Mouse (Mus musculus) intestine, postnatal 0 days (tissue): ENCODE measurements around the gene Fam172a. TPM values are rescaled to one million over a fixed set of nuclear protein-coding genes. Genes with fewer than 3 reads are reported as not detected.

Experiments used
- ATAC-seq: fragments of 200-750 bp; cut with Nextera tagmentation; 2 replicates; pipeline ENCODE4 v1.8.0; 2017; ENCODE audit warnings: mild to moderate bottlenecking, moderate TSS enrichment, moderate library complexity
- H3K27ac ChIP-seq: fragments of 300-500 bp; sonication (generic); 2 replicates; pipeline ENCODE4 v1.5.1; 2014; ENCODE audit warnings: mild to moderate bottlenecking, low read depth, low read length, moderate library complexity
- H3K27me3 ChIP-seq: fragments of 300-500 bp; sonication (generic); replicated peaks from 2 replicates; pipeline ENCODE4 v1.6.1; 2014; ENCODE audit warnings: low read length, mixed read lengths; ENCODE audit not compliant: control insufficient read depth, insufficient read depth
- H3K36me3 ChIP-seq: fragments of 300-500 bp; sonication (generic); 2 replicates; pipeline ENCODE4 v1.6.1; 2014; ENCODE audit warnings: mild to moderate bottlenecking, moderate library complexity; ENCODE audit not compliant: control insufficient read depth, insufficient read depth
- H3K4me1 ChIP-seq: fragments of 300-500 bp; sonication (generic); replicated peaks from 2 replicates; pipeline ENCODE4 v1.6.1; 2014; ENCODE audit warnings: antibody characterized with exemption, low read length, mixed read lengths; ENCODE audit not compliant: control insufficient read depth, insufficient read depth
- H3K4me2 ChIP-seq: fragments of 300-500 bp; sonication (generic); replicated peaks from 2 replicates; pipeline ENCODE4 v1.6.1; 2014; ENCODE audit warnings: low read depth, mild to moderate bottlenecking, moderate library complexity
- H3K4me3 ChIP-seq: fragments of 300-500 bp; sonication (generic); 2 replicates; pipeline ENCODE4 v1.5.1; 2014; ENCODE audit warnings: low read depth, low read length
- H3K9ac ChIP-seq: fragments of 300-500 bp; sonication (generic); 2 replicates; pipeline ENCODE4 v1.6.1; 2014; ENCODE audit warnings: mild to moderate bottlenecking, low read depth, low read length
- H3K9me3 ChIP-seq: fragments of 300-500 bp; sonication (generic); 2 replicates; pipeline ENCODE4 v1.6.1; 2016; ENCODE audit warnings: mixed run types; ENCODE audit not compliant: control insufficient read depth
- CTCF ChIP-seq: sonication (generic); IDR thresholded peaks from 2 replicates; pipeline ENCODE4 v1.5.1; 2016; ENCODE audit warnings: low read depth, mild to moderate bottlenecking, control low read depth, antibody characterized with exemption, moderate library complexity
- whole genome bisulfite sequencing: fragments of 180-500 bp; shearing (Covaris S2); extraction: QIAGEN DNeasy Blood & Tissue Kit; methylation state at CpG from one replicate; pipeline ENCODE4 v1.1.7; 2014; 5-methylcytosine and 5-hydroxymethylcytosine counted together
- polyA plus RNA-seq: library from polyadenylated mRNA; unstranded; fragments of >200 nt; fragmentation: Nextera tagmentation; extraction: Ambion mirVana; gene quantifications from 2 replicates; pipeline ENCODE4 v1.2.1, GENCODE M21; 2015

The Fam172a gene
- polyA plus RNA-seq, 1 experiment from 2014 or later, result 18.1 TPM

- Histone ChIP-seq H3K9ac (no peak overlapping the region), H3K9me3 (no peaks in the 10 kb centered on the region), H3K4me3 (no peak overlapping the region), H3K27ac (no peak overlapping the region), H3K27me3 (no peaks in the 10 kb centered on the region), H3K36me3 (no peaks in the 10 kb centered on the region), H3K4me1 (no peaks in the 10 kb centered on the region), H3K4me2 (no peak overlapping the region)
- TF ChIP-seq CTCF, result no peak
- WGBS, result 71% methylated on average over 5 of the region's 5 CpGs
- ATAC-seq, result no peak
These were observed 289.5 kb downstream of the Fam172a start for GRCm38 (mm10) chr13:77991189-77991886.

GRCm38 (mm10) chr13:78004649-78005048, 302.8 kb downstream of the Fam172a start:
- Histone ChIP-seq H3K27me3 (no peaks in the 10 kb centered on the region), H3K36me3 (no peaks in the 10 kb centered on the region), H3K9ac (no peak overlapping the region), H3K9me3 (no peaks in the 10 kb centered on the region), H3K4me2 (no peak overlapping the region), H3K4me3 (no peak overlapping the region), H3K4me1 (no peaks in the 10 kb centered on the region), H3K27ac (no peak overlapping the region)
- no peak for TF ChIP-seq CTCF
- WGBS, result 84% methylated on average over 4 of the region's 4 CpGs
- ATAC-seq, result no peak

GRCm38 (mm10) chr13:78005344-78005743, 303.5 kb downstream of the Fam172a start:
- no peaks in the 10 kb centered on the region for H3K4me1 ChIP-seq
- TF ChIP-seq CTCF, result no peak
- ATAC-seq, result no peak
- H3K27me3 ChIP-seq, result no peaks in the 10 kb centered on the region
- H3K36me3 ChIP-seq, result no peaks in the 10 kb centered on the region
- no peak overlapping the region for H3K27ac ChIP-seq
- no peaks in the 10 kb centered on the region for H3K9me3 ChIP-seq
- no peak overlapping the region for H3K9ac ChIP-seq
- no peak overlapping the region for H3K4me3 ChIP-seq
- H3K4me2 ChIP-seq, result no peak overlapping the region
- 65% methylated on average over 3 of the region's 3 CpGs for WGBS

- Histone ChIP-seq H3K9me3 (no peaks in the 10 kb centered on the region), H3K36me3 (no peaks in the 10 kb centered on the region), H3K27ac (no peak overlapping the region), H3K4me1 (no peaks in the 10 kb centered on the region), H3K4me3 (no peak overlapping the region), H3K9ac (no peak overlapping the region), H3K27me3 (no peaks in the 10 kb centered on the region), H3K4me2 (no peak overlapping the region)
- TF ChIP-seq CTCF, result no peak
- WGBS, result 96% methylated on average over 1 of the region's 1 CpGs
- ATAC-seq, result no peak
These were observed 308.3 kb downstream of the Fam172a start for GRCm38 (mm10) chr13:78010176-78010575.

GRCm38 (mm10) chr13:78024683-78025294, 323.0 kb downstream of the Fam172a start, which contains the start of gene Pou5f2:
Gene Pou5f2, plus strand, starts transcription at chr13:78024902.
- TF ChIP-seq CTCF, result peak; percentile 50
- Histone ChIP-seq H3K9ac (no peak within 1 kb of the TSS), H3K9me3 (no peaks in the 10 kb centered on the region), H3K4me2 (no peak within 1 kb of the TSS), H3K4me1 (no peaks in the 10 kb centered on the region), H3K27me3 (no peaks in the 10 kb centered on the region), H3K36me3 (no peaks in the 10 kb centered on the region; the same call in 1 of the 2 replicates), H3K27ac (no peak within 1 kb of the TSS), H3K4me3 (no peak within 1 kb of the TSS)
- 58% methylated on average over 15 of the region's 15 CpGs for WGBS
- ATAC-seq, result no peak

GRCm38 (mm10) chr13:78032821-78033220, 331.0 kb downstream of the Fam172a start:
- WGBS, result 8% methylated on average over 1 of the region's 1 CpGs
- Histone ChIP-seq H3K36me3 (no peaks in the 10 kb centered on the region), H3K4me1 (no peaks in the 10 kb centered on the region), H3K27me3 (no peaks in the 10 kb centered on the region), H3K4me3 (no peak overlapping the region), H3K4me2 (no peak overlapping the region), H3K9me3 (no peaks in the 10 kb centered on the region), H3K27ac (no peak overlapping the region), H3K9ac (no peak overlapping the region)
- no peak for TF ChIP-seq CTCF
- no peak for ATAC-seq
